Mouse (Mus musculus) liver, adult (tissue): ENCODE measurements around the gene Hfe2.

ENCODE experiments used
- GATA4 ChIP-seq: IDR thresholded peaks from 2 replicates; pipeline ENCODE4 v1.6.1; 2014; ENCODE audit warnings: mild to moderate bottlenecking, low read length; ENCODE audit not compliant: insufficient replicate concordance

The Hfe2 gene

GRCm38 (mm10) chr3:96565105-96565504, 40.1 kb downstream of the Hfe2 start:
- TF ChIP-seq GATA4, result no peak

- TF ChIP-seq GATA4, result no peak
These were observed 41.9 kb downstream of the Hfe2 start for GRCm38 (mm10) chr3:96566661-96567450.

- no peak for TF ChIP-seq GATA4
These were observed 43.6 kb downstream of the Hfe2 start for GRCm38 (mm10) chr3:96568605-96569004.

GRCm38 (mm10) chr3:96569506-96569905, 44.5 kb downstream of the Hfe2 start:
- TF ChIP-seq GATA4, result no peak

GRCm38 (mm10) chr3:96569966-96570605, 45.1 kb downstream of the Hfe2 start:
- TF ChIP-seq GATA4, result no peak

- peak; percentile 66; the same call in 1 of the 2 replicates for TF ChIP-seq GATA4
These were observed 45.7 kb downstream of the Hfe2 start for GRCm38 (mm10) chr3:96570643-96571042.

- TF ChIP-seq GATA4, result no peak
These were observed 46.4 kb downstream of the Hfe2 start for GRCm38 (mm10) chr3:96571336-96571735.

GRCm38 (mm10) chr3:96571896-96572698, 47.1 kb downstream of the Hfe2 start:
- TF ChIP-seq GATA4, result peak; percentile 88

GRCm38 (mm10) chr3:96573611-96574511, 48.9 kb downstream of the Hfe2 start:
- TF ChIP-seq GATA4, result peak; percentile 92

- no peak for TF ChIP-seq GATA4
These were observed 50.5 kb downstream of the Hfe2 start for GRCm38 (mm10) chr3:96575272-96575984.

GRCm38 (mm10) chr3:96576005-96576658, 51.2 kb downstream of the Hfe2 start:
- TF ChIP-seq GATA4, result no peak

GRCm38 (mm10) chr3:96576690-96577541, 51.9 kb downstream of the Hfe2 start, which contains the start of gene Gm16253:
Gene Gm16253 (plus strand): TSS chr3:96576984.
- peak; percentile 70; the same call in 1 of the 2 replicates for TF ChIP-seq GATA4
